Mouse (Mus musculus) hindbrain, embryonic 12.5 days (tissue): ENCODE data around the gene Brd3os. TPM values are rescaled to one million over a fixed set of nuclear protein-coding genes. Genes with fewer than 3 reads are reported as not detected.
A peak's percentile ranks its signal among the peaks of the same experiment; 100 is the strongest.

Experiments used
- ATAC-seq: fragments of 200-750 bp; cut with Nextera tagmentation; 2 replicates; pipeline ENCODE4 v1.8.0; 2017; ENCODE audit warnings: moderate TSS enrichment; ENCODE audit not compliant: low FRiP score
- H3K27ac ChIP-seq: fragments of 300-500 bp; sonication (generic); 2 replicates; pipeline ENCODE4 v1.5.1; 2016; ENCODE audit warnings: mild to moderate bottlenecking
- H3K27me3 ChIP-seq: fragments of 300-500 bp; sonication (generic); 2 replicates; pipeline ENCODE4 v1.6.1; 2016; ENCODE audit warnings: mild to moderate bottlenecking
- H3K36me3 ChIP-seq: fragments of 300-500 bp; sonication (generic); 2 replicates; pipeline ENCODE4 v1.6.1; 2016; ENCODE audit warnings: mild to moderate bottlenecking
- H3K4me1 ChIP-seq: fragments of 300-500 bp; sonication (generic); 2 replicates; pipeline ENCODE4 v1.6.1; 2016
- H3K4me2 ChIP-seq: fragments of 300-500 bp; sonication (generic); replicated peaks from 2 replicates; pipeline ENCODE4 v1.6.1; 2016; ENCODE audit warnings: mild to moderate bottlenecking
- H3K4me3 ChIP-seq: fragments of 300-500 bp; sonication (generic); 2 replicates; pipeline ENCODE4 v1.5.1; 2016; ENCODE audit warnings: mild to moderate bottlenecking
- H3K9ac ChIP-seq: fragments of 300-500 bp; sonication (generic); 2 replicates; pipeline ENCODE4 v1.6.1; 2016; ENCODE audit warnings: mild to moderate bottlenecking, moderate library complexity
- H3K9me3 ChIP-seq: fragments of 300-500 bp; sonication (generic); replicated peaks from 2 replicates; pipeline ENCODE4 v1.6.1; 2016; ENCODE audit warnings: mild to moderate bottlenecking
- WGBS: fragments of 180-500 bp; shearing (Covaris S2); methylation state at CpG from one replicate; pipeline ENCODE4 v1.1.7; 2016; 5-methylcytosine and 5-hydroxymethylcytosine counted together
- polyA plus RNA-seq: library from polyadenylated mRNA; unstranded; fragments of >200 nt; fragmentation: Nextera tagmentation; extraction: Ambion mirVana; gene quantifications from 2 replicates; pipeline ENCODE4 v1.2.1, GENCODE M21; 2016

The Brd3os gene
- polyA plus RNA-seq, 1 experiment from 2014 or later = 19.3 TPM

DNA sequence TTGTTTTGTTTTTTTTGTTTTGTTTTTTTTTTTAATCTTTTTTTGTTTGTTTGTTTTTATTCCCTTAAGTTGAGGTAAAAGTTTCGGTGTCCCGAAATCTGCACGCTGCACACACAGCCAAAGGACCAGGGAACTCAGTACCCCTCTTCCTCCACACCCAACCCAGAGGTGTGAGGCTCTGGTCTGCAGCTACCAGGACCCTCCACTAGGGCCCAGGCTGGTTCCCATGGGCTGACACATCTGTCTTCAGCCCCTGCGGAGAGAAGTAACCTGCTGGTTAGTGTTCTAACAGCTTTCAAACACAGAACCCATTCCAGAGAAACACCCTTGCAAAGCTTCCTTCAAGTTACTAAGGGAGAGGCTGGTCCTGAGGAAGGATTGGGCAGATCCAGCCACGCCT is 5.7 kb downstream of the Brd3os start:
- H3K4me3 ChIP-seq = no peak overlapping the region
- H3K9ac ChIP-seq = no peak overlapping the region
- H3K36me3 ChIP-seq = peaks cover 74% of the 10 kb centered on the region
- 90% methylated on average over 5 of the region's 5 CpGs for WGBS
- H3K27ac ChIP-seq = no peak overlapping the region
- no peak overlapping the region for H3K4me2 ChIP-seq
- no peaks in the 10 kb centered on the region for H3K27me3 ChIP-seq
- H3K9me3 ChIP-seq = no peaks in the 10 kb centered on the region
- H3K4me1 ChIP-seq = peaks cover 10% of the 10 kb centered on the region
- no peak for ATAC-seq

DNA sequence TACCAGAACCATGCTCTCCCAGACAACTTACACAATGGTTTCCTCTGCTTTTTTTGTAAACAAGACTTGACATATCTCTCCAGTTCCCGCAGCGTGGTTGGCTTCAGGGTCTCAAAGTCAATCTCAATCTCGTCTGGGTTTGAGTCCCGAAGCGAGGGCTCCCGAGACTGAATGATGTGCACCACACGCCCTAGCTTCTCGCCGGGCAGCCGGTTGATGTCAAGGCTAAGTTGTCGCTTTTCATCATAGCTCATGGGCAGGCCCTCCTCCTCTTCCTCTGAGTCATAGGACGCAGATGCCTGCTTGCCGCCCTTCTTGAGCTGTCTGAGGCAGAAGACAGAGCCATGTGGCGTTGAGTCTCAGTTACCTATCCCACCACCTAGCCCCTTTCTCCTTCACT is 8.1 kb downstream of the Brd3os start:
- Histone ChIP-seq H3K4me2 (no peak overlapping the region), H3K4me1 (no peaks in the 10 kb centered on the region), H3K4me3 (no peak overlapping the region), H3K36me3 (peaks cover 91% of the 10 kb centered on the region), H3K27me3 (no peaks in the 10 kb centered on the region), H3K27ac (no peak overlapping the region), H3K9me3 (no peaks in the 10 kb centered on the region), H3K9ac (no peak overlapping the region)
- WGBS = 92% methylated on average over 14 of the region's 14 CpGs
- no peak for ATAC-seq

DNA sequence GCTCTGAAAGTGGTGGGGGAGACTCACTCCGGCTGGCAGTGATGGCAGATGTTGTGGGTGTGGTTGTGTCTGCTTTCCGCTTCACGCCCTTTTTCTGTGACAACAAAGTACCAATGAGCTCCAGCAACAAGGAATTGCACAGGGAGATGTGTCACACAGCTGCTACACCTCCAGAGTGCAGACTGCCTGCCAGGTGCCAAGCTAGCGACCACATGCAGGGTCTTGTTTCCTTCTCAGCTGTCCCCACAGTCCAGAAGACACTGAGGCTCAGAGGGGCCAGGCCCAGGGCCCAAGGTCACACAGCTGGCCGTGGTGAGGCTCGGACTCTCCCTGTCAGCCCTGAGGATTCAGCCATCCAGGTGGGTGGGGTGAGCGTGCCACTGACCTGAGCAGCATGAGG is 17.6 kb downstream of the Brd3os start:
- no peak overlapping the region for H3K27ac ChIP-seq
- no peak overlapping the region for H3K9ac ChIP-seq
- no peaks in the 10 kb centered on the region for H3K27me3 ChIP-seq
- H3K36me3 ChIP-seq = peaks cover 98% of the 10 kb centered on the region
- H3K4me1 ChIP-seq = no peaks in the 10 kb centered on the region
- H3K4me3 ChIP-seq = no peak overlapping the region
- H3K9me3 ChIP-seq = no peaks in the 10 kb centered on the region
- no peak overlapping the region for H3K4me2 ChIP-seq
- WGBS = 86% methylated on average over 7 of the region's 7 CpGs
- ATAC-seq = no peak

DNA sequence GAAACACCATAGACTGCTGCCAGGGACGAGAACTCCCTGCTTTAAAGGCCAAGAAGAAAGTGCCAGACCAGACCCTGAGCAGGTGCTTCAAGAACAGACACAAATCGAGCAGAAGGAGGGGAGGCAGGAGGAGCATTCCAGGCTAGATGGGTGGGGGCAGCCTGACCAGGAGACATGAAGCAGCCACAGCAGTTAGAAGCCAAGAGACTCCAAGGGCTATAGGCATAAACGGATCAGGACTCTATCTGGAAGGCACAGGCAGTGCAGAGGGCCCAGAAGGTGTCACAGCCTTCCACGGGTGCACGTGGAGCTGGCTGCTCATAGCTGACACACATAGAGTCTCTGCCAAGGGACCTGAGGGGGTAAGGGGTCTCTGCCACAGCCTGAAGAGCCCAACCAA is 18.0 kb downstream of the Brd3os start:
- Histone ChIP-seq H3K9ac (no peak overlapping the region), H3K9me3 (no peaks in the 10 kb centered on the region), H3K27me3 (no peaks in the 10 kb centered on the region), H3K36me3 (peaks cover 94% of the 10 kb centered on the region), H3K4me2 (no peak overlapping the region), H3K4me3 (no peak overlapping the region), H3K27ac (no peak overlapping the region), H3K4me1 (no peaks in the 10 kb centered on the region)
- 80% methylated on average over 5 of the region's 5 CpGs for WGBS
- no peak for ATAC-seq

DNA sequence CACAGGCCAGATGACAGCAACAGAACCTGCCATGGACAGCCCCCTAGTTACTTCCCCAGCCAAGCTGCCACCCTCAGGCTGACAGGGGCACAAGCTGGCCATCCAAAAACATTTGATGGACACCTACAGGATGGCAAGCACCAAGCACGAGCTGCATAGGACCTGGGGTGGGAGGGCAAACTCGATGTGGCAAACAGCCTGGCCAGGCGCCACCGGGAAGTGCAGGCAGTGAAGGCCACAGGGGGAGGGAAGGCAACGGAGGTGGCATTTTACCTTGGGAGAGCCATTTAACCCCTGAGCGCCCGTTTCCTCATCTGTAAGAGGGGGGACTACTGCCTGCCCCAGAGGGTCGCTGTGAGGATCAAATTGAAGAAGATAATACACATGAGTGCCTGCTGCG is 18.5 kb downstream of the Brd3os start:
- Histone ChIP-seq H3K27ac (no peak overlapping the region), H3K4me1 (no peaks in the 10 kb centered on the region), H3K9me3 (no peaks in the 10 kb centered on the region), H3K4me3 (no peak overlapping the region), H3K36me3 (peaks cover 90% of the 10 kb centered on the region), H3K9ac (no peak overlapping the region), H3K27me3 (no peaks in the 10 kb centered on the region), H3K4me2 (no peak overlapping the region)
- WGBS = 70% methylated on average over 9 of the region's 9 CpGs
- no peak for ATAC-seq

DNA sequence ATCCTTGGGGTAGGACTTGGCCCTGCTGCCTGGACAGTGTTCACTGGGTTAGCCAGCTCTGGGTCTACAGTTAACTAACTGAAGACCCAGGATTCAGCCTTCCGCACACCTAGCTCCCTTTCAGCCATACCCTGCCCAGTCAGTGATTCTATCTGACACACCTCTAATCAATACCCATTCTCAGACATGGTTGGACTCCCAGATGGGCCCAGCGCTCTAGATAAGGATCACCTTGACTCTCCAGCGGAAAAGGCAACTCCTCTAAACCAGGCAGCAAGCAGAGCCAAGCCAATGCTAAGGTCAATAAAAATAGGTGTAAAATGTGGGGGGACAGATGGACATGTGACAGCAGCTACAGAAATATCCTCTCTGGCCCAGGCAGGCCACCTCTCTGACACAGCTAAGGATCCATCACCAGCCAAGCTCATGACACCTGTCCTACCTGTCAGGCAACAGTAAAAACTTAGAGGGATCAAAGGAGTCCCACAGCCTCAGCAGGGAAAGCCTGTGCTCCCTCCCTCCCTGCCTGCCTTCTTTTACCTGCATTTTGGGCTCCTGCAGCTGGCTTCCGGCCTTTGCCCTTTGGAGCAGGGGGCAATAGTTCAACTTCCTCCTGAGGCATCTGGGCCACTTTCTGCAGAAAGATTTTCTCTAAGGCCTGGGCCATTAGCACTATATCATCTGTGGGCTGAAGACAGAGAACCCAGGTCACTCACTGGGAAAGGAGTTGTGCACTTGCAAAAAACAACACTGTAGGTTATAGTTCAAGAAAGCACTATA is 19.9 kb downstream of the Brd3os start:
- Histone ChIP-seq H3K27ac (no peak overlapping the region), H3K9me3 (no peaks in the 10 kb centered on the region), H3K4me3 (no peak overlapping the region), H3K27me3 (no peaks in the 10 kb centered on the region), H3K36me3 (peaks cover 85% of the 10 kb centered on the region), H3K4me1 (no peaks in the 10 kb centered on the region; the same call in 1 of the 2 replicates), H3K4me2 (no peak overlapping the region), H3K9ac (no peak overlapping the region)
- WGBS = 91% methylated on average over 4 of the region's 4 CpGs
- ATAC-seq = no peak

DNA sequence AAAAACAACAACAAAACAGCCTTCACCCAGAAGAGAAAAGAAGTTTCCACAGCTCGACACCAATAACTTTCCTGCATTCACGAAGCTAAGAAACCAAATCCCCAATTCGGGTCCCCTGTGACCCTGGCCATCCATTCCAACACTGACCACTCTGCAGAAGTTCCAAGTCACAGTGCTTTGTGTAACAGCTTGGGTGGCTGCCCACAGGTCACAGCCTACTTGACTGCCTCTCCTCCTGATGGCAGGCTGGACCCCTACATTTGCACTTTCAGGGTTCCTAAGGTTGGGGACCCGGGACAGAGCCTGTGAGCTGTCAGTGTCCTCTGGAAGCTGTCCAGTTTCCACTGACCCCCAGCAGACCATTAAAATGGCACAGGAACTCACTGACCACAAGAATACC is 20.8 kb downstream of the Brd3os start:
- H3K4me3 ChIP-seq = no peak overlapping the region
- H3K36me3 ChIP-seq = peaks cover 80% of the 10 kb centered on the region
- WGBS = 94% methylated on average over 4 of the region's 4 CpGs
- H3K27me3 ChIP-seq = no peaks in the 10 kb centered on the region
- no peaks in the 10 kb centered on the region for H3K9me3 ChIP-seq
- H3K27ac ChIP-seq = no peak overlapping the region
- no peak overlapping the region for H3K4me2 ChIP-seq
- no peak overlapping the region for H3K9ac ChIP-seq
- ATAC-seq = no peak
- peaks cover 3% of the 10 kb centered on the region; the same call in 1 of the 2 replicates for H3K4me1 ChIP-seq

DNA sequence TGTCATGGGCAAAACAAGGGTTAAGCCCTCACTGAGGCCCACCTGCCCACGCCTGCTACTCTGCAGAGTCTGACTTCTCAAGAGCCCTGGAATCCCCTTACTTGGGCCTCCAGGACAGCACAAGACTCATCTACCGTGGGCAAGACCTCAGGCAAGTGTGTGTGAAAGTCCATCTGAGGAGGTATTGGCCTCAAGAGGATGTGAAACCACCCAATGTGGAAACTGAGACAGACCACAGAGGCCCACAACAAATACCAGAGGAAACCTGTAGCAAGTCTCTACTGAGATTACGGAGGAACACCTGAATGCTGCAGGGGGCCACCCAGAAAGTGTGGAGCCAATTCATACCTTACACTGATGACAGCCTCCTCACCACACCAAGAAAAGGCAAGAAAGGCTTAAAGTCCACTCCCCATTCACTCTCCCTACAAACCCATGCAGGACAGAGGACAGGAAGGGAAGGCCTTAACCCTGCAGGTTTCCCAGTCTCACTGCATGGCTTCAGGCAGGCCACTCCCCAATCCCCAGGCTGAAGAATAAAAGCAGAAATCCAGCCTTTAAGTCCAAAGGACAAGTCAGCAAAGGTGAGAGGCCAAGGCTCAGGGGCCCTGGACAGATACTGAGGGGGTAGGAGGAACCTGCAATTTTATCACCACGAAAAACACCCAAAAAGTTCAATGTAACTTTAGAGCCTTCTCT is 27.3 kb downstream of the Brd3os start:
- Histone ChIP-seq H3K4me2 (no peak overlapping the region), H3K27ac (no peak overlapping the region), H3K9ac (no peak overlapping the region), H3K9me3 (no peaks in the 10 kb centered on the region), H3K4me3 (no peak overlapping the region), H3K36me3 (peaks cover 33% of the 10 kb centered on the region), H3K4me1 (peaks cover 65% of the 10 kb centered on the region), H3K27me3 (no peaks in the 10 kb centered on the region)
- 78% methylated on average over 4 of the region's 4 CpGs for WGBS
- ATAC-seq = no peak

DNA sequence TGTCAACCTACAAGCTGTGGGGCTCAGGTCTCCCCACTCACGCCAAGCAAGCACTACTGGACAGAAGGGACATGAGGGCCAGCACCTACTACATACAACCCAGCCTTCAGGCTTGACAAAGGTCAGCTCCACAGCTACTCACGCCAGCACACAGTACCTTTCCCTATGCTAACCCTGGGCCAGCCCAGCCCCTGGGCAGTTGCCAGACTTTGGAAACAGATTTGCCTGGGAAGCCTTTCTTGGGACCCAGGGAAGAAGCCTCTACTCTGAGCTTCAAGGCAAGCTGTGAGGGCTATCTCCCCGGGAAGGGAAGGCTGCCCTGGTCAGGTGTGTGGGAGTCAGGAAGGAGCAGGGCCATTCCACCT is 27.8 kb downstream of the Brd3os start:
- Histone ChIP-seq H3K27ac (no peak overlapping the region), H3K9me3 (no peaks in the 10 kb centered on the region), H3K9ac (no peak overlapping the region), H3K4me1 (peaks cover 65% of the 10 kb centered on the region), H3K27me3 (no peaks in the 10 kb centered on the region), H3K4me2 (no peak overlapping the region), H3K36me3 (peaks cover 30% of the 10 kb centered on the region), H3K4me3 (no peak overlapping the region)
- WGBS = 78% methylated on average over 3 of the region's 3 CpGs
- ATAC-seq = no peak

DNA sequence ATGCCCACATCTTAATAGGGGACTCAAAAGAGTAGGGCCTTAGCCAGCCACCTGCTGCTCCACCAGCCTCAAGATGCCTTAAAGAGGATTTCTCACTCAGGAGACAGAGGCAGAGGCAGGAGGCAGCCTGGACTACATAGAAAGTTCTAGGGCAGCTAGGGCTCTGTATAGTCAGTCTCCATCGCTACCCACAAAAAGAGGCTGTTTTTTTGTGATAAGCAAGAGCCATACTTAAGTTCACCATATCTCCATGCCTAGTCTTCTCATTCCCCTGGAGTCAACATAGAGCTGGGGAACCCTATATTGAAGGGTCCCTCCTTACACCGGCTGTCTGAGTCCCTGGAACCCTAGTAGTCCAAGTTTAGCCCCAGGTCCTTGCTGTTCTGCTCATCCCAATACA is 28.4 kb downstream of the Brd3os start:
- 100% methylated on average over 2 of the region's 2 CpGs for WGBS
- Histone ChIP-seq H3K27me3 (no peaks in the 10 kb centered on the region), H3K4me3 (no peak overlapping the region), H3K4me2 (no peak overlapping the region), H3K4me1 (peaks cover 65% of the 10 kb centered on the region), H3K27ac (no peak overlapping the region), H3K36me3 (peaks cover 30% of the 10 kb centered on the region), H3K9me3 (no peaks in the 10 kb centered on the region), H3K9ac (no peak overlapping the region)
- no peak for ATAC-seq

DNA sequence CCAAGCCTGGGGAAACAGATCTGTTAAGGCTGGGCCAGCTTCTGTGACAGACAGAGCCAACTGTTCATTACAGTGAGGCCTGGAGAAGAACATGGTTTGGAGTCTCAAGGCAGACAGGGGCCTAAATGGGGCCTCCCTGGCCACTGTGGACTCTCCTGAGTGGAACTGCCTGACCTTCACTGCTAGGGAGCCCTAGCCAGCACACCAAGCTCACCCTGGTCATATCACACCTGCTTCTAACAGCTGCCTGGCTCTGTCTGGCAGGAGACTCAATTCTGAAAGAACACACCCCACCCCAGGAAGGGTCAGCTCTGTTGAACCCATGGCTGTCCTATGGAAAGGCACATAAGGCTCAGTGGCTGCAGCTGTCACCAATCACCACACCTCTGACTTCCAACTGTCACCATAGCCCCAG is 29.1 kb downstream of the Brd3os start:
- Histone ChIP-seq H3K4me2 (no peak overlapping the region), H3K9ac (no peak overlapping the region), H3K27ac (no peak overlapping the region), H3K9me3 (no peaks in the 10 kb centered on the region), H3K36me3 (peaks cover 24% of the 10 kb centered on the region), H3K27me3 (no peaks in the 10 kb centered on the region), H3K4me3 (no peak overlapping the region), H3K4me1 (peaks cover 67% of the 10 kb centered on the region)
- no peak for ATAC-seq

DNA sequence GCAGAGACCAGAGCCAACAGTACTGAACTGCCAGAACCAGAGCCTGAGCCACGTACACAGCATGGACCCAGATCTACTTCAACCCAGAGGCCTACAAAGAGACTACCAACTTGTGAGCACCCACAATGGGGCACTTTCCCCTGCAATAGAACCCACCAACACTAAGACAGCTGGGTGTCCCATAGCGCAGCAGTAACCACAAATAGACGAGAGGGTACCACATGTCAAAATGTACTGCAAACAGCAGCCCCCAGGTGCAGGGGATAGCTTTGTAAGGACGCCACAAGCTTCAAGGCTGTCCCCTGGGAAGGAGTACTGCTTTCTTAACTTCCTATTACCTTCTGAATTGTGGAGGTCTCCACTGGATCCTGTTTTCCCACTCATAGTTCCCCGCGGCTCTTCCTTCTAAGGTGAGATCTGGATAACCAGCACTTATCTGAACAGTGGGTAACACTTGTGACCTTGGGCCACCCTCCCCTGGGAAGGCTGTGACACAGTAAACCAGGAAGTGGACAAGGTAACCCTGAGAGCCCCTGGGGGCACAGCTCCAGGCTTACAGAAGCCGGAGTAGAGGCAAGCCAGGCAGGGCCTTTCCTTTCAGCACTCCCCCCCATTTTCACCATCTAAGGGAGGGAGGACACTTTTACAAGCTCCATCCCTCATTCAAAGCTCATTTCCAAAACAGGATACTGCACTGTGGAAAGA is 31.1 kb downstream of the Brd3os start:
- Histone ChIP-seq H3K27ac (no peak overlapping the region), H3K4me1 (peaks cover 67% of the 10 kb centered on the region), H3K4me2 (peak overlapping the region; percentile 95), H3K27me3 (no peaks in the 10 kb centered on the region), H3K9ac (peak overlapping the region; percentile 97), H3K36me3 (peaks cover 15% of the 10 kb centered on the region), H3K4me3 (peak overlapping the region; percentile 98), H3K9me3 (no peaks in the 10 kb centered on the region)
- no peak for ATAC-seq
- 74% methylated on average over 7 of the region's 7 CpGs for WGBS
